Mouse (Mus musculus): ENCODE data around the gene Rab3a.

Gene Rab3a

DNA sequence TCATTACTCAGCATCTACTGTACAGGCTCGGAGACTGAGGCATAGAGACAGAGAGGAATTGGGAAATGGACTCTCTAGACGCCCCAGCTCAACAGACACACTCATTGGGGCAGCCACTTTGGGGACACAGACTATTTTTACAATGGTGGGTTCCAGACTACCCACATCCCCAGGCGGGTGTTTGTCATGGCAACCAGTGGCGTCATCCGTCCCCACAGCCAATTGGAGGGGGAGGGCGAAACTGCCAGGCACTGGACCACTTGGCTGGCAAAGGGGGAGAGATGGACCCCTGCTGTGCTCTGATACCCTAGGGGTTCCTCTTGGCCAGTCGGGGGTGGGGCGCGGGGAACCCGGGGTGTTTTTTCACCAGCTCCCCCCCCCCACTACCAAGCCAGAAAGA, 46.2 kb downstream of the Rab3a start:
- DNase-seq (ENCODE audit: low read depth, low spot score): no peak

DNA sequence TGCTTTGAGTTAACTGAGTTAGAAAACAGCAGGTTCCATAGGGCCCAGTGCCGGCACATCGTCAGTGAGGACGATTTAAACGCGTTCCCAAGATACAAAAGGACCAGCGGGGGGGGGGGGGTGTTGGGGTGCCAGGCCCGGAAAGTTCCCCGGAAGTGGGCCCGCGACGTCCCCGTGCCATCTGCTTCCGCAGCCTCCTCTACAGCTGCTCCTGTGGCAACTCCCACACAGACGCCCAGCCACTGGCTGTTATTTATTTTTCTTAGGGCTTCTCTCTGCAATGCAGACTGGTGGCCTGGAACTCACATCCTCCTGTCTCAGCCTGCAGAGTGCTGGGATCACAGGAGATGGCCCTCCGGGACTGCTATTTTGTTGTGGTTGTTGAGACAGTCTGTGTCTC, 46.7 kb downstream of the Rab3a start:
- no peak for DNase-seq (ENCODE audit: low read depth, low spot score)

DNA sequence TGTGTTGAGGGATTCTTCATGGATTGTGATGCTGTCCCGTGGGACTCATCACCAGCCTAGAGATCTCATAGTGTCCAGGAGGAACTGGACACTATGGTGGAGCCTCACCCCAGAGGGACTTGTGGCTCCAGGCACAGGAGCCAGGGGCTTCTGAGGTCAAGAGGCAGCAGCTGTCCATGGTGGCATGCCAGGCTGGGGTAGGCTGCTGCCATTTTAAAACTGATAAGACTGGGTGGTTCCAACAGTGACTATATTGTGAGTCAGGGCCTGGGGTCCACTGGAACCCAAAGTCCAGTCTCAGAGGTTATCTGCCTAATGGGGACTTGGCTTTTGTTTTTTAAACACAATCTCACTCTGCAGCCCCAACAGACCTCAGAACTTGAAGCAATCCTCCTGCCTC, 47.4 kb downstream of the Rab3a start:
- no peak for DNase-seq (ENCODE audit: low read depth, low spot score)

DNA sequence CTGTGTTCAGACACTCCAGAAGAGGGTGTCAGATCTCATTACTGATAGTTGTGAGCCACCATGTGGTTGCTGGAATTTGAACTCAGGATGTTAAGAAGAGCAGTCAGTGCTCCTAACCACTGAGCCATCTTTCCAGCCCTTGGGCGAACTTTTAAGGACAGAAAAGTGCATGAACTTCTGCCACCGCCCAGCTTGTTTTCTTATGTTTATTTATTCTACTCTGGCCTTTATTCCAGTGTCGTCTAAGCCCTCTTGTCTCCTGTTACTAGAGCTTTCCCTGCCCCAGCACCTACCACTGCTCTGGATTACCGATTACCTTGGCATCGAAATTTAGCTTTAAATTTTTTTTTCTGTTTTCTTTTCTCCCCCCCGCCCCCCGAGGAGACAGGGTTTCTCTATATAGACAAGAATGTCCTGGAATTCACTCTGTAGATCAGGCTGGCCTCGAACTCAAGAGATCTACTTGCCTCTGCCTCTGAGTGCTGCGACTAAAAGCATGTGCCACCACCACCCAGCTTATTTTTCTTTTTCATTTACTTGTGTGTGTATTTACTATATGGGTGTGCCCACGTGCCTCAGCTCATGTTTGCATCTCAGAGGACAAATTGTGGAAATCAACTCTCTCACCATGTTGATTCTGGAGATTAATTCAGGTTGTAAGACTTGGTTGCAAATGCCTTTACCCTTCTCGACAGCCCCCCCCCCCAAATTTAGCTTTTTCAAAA, 48.5 kb downstream of the Rab3a start:
- DNase-seq (ENCODE audit: low read depth, low spot score): no peak

DNA sequence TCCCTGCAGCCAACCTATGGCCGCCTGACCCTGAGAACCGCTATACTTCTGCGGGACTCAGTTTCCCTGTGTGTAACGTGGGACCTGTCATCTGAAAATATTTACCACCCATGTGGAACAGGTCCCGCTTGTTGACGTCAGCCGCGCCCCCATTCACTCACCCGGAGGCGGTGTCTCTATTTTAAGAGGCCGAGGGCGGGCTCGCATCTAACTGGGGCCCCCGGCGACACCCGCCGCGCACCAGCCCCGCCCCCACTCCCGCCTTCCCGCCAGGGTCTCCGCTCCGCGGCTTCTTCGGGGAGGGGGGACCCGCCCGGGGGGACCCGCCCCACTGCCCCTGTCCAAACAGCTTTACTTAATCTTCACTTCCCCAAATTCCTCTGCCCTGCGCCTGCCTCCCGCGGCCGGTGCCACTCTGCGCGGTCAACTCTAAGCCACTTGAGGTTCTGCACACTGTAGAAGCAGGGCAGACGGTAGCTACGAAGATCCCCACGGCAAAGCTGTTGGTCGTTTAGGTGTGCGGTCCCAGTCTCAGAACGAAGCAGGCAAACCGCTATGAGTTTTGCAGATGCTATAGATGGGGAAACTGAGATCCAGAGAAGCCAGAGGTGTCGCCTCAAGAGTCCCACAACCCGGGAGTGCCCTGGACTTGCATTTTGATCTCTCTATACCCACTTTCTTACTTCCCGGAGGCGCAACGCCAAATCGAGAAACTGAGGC, 49.4 kb downstream of the Rab3a start:
- no peak for DNase-seq (ENCODE audit: low read depth, low spot score)

DNA sequence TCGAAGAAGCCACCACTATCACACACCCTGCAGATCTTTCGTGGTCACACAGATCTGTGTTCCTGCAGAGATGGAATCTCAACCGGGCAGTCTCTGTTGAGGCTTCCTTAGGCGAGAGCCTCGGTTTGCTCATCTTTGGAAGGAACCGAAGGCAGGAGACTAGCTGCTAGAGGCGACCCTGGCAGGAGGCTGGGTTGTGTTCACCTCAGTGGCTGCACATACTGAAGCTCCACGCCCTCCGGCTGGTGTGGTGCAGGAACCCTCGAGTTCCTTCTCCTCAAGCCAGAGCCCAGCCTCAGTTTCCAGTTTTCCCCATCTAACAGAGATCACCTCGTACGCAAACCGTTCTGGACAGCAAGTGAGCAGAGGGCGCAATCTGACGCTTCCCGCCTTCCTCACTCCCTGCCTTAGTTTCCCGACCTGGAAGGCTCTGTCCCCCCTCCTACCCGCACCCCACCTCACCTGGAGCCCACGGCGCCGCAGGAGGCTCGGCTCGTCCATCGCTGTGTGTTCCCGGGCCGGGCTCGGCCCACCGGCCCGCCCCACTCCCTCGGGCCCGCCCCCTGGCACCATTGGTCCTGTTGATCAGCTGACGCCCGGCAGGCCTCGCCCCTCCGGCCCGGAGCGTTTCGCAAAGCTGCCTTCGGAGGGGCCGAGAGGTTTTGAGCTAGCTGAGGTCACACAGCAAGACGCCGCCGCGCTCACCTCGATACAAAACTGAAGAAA, 50.2 kb downstream of the Rab3a start, which contains the start of gene Mast3:
Gene Mast3, minus strand, starts transcription at position 574 of the 726 bp plus-strand sequence.
- peak; percentile 75 for DNase-seq (ENCODE audit: low read depth, low spot score)

DNA sequence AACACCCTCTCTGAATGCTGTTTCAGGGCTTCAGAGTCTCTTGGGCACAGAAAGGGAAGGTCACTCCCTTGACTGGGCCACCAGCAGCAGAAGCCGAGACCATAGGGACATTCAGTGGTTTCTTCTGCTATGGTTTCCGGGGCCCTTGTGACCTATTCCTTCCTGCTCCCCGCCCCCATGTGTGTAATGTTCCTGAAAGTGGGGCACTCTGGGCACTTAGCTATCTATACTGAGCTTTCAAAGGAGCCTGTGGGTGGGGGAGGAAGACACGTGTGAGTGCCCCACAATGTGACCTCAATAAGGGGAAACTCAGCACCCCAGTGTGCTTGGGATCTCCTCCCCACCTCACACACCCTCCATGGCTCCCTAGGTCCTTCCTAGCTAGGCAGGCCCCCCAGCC, 52.1 kb downstream of the Rab3a start:
- no peak for DNase-seq (ENCODE audit: low read depth, low spot score)

DNA sequence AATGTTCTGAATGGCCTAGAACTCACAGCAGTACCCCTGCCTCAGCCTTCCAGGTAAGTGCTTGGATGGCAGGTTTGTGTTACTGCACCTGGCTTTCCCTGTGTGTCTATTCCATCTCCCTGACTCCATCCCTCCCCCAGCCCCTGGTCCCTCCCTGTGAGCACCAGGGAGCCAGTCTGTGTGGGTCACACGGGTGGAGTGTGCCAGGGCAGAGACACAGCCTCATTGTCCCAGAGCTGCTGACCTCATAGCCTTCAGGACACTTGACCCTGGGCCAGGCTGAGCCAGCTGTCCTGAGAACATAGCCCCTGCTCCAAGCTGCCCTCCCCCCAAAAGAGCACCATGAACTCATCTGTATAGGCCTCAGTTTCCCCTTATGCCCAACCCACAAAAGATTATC, 52.8 kb downstream of the Rab3a start:
- no peak for DNase-seq (ENCODE audit: low read depth, low spot score)

DNA sequence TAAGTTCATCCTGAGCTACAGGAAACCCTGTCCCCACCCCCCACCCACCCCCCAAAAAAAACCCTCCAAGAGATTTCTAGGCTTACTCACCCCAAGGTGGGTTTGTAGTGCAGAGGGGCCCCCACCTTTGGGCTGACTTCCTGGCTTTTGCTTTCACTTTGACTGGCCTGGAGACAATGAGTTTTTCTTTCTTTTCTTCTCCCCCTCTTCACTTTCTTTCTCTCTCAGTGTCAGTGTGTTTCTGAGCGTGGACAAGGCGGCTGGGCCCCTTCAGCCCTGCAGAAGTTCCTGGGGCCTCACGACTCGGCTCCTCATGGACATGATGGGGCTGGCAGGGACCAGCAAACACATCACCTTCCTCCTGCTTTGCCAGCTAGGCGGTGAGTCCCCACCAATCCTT, 53.8 kb downstream of the Rab3a start, which contains the start of gene Il12rb1:
Gene Il12rb1, plus strand, starts transcription at position 211 of the 400 bp plus-strand sequence.
- no peak for DNase-seq (ENCODE audit: low read depth, low spot score)

Measured in WW6 (cell line).